Mouse (Mus musculus) midbrain, embryonic 11.5 days (tissue): ENCODE results near the gene Hbb-bh2. TPM values are rescaled to one million over a fixed set of nuclear protein-coding genes. Genes with fewer than 3 reads are reported as not detected.

ENCODE experiments used
- ATAC-seq: fragments of 200-750 bp; cut with Nextera tagmentation; 2 replicates; pipeline ENCODE4 v1.8.0; 2017; ENCODE audit warnings: moderate TSS enrichment, moderate library complexity; ENCODE audit not compliant: low FRiP score
- DNase-seq: peaks from one replicate; pipeline ENCODE4 v3.0.0; 2015; ENCODE audit warnings: low spot score; ENCODE audit errors: missing footprints
- H3K27ac ChIP-seq: fragments of 300-500 bp; sonication (generic); 2 replicates; pipeline ENCODE4 v1.5.1; 2014; ENCODE audit warnings: low read depth, low read length
- H3K27me3 ChIP-seq: fragments of 300-500 bp; sonication (generic); 2 replicates; pipeline ENCODE4 v1.6.1; 2014; ENCODE audit warnings: mild to moderate bottlenecking, low read length, moderate library complexity, mixed read lengths; ENCODE audit not compliant: control insufficient read depth, insufficient read depth
- H3K36me3 ChIP-seq: fragments of 300-500 bp; sonication (generic); 2 replicates; pipeline ENCODE4 v1.6.1; 2014; ENCODE audit warnings: mild to moderate bottlenecking, low read length, moderate library complexity, mixed read lengths; ENCODE audit not compliant: control insufficient read depth, insufficient read depth
- H3K4me1 ChIP-seq: fragments of 300-500 bp; sonication (generic); 2 replicates; pipeline ENCODE4 v1.6.1; 2014; ENCODE audit warnings: low read length; ENCODE audit not compliant: control insufficient read depth, insufficient read depth
- H3K4me2 ChIP-seq: fragments of 300-500 bp; sonication (generic); 2 replicates; pipeline ENCODE4 v1.6.1; 2014; ENCODE audit warnings: mild to moderate bottlenecking, moderate library complexity
- H3K4me3 ChIP-seq: fragments of 300-500 bp; sonication (generic); 2 replicates; pipeline ENCODE4 v1.5.1; 2014; ENCODE audit warnings: low read depth, low read length
- H3K9ac ChIP-seq: fragments of 300-500 bp; sonication (generic); 2 replicates; pipeline ENCODE4 v1.6.1; 2014; ENCODE audit warnings: low read length
- H3K9me3 ChIP-seq: fragments of 300-500 bp; sonication (generic); 2 replicates; pipeline ENCODE4 v1.6.1; 2016; ENCODE audit warnings: low read length; ENCODE audit not compliant: control insufficient read depth
- WGBS: fragments of 180-500 bp; shearing (Covaris S2); extraction: QIAGEN DNeasy Blood & Tissue Kit; methylation state at CpG from one replicate; pipeline ENCODE4 v1.1.7; 2014; 5-methylcytosine and 5-hydroxymethylcytosine counted together
- polyA plus RNA-seq: library from polyadenylated mRNA; unstranded; fragments of >200 nt; fragmentation: Nextera tagmentation; extraction: Ambion mirVana; gene quantifications from 2 replicates; pipeline ENCODE4 v1.2.1, GENCODE M21; 2014

The Hbb-bh2 gene
- polyA plus RNA-seq, result not detected in 2 replicates

- Histone ChIP-seq H3K27ac (no peak within 1 kb of the TSS), H3K9ac (no peak within 1 kb of the TSS), H3K27me3 (no peaks in the 10 kb centered on the region), H3K4me1 (no peaks in the 10 kb centered on the region), H3K36me3 (no peaks in the 10 kb centered on the region), H3K9me3 (no peaks in the 10 kb centered on the region), H3K4me3 (no peak within 1 kb of the TSS), H3K4me2 (no peak within 1 kb of the TSS)
- ATAC-seq (no peak), DNase-seq (no peak)
- WGBS, result 77% methylated on average over 3 of the region's 3 CpGs
Measured at GRCm38 (mm10) chr7:103840268-103840667, at the start of gene Hbb-bh2. TSS of gene Hbb-bh2 (minus strand) at chr7:103840520.

GRCm38 (mm10) chr7:103886152-103886551 is 45.8 kb upstream of the Hbb-bh2 start, which contains the start of gene Olfr66:
TSS of gene Olfr66 (minus strand) at chr7:103886252.
- Histone ChIP-seq H3K36me3 (no peaks in the 10 kb centered on the region), H3K9me3 (no peaks in the 10 kb centered on the region), H3K4me2 (no peak within 1 kb of the TSS), H3K4me1 (no peaks in the 10 kb centered on the region), H3K9ac (no peak within 1 kb of the TSS), H3K27ac (no peak within 1 kb of the TSS), H3K27me3 (no peaks in the 10 kb centered on the region), H3K4me3 (no peak within 1 kb of the TSS)
- no peak for DNase-seq
- no peak for ATAC-seq

- DNase-seq (no peak), ATAC-seq (no peak)
- Histone ChIP-seq H3K9me3 (no peaks in the 10 kb centered on the region), H3K4me3 (no peak overlapping the region), H3K36me3 (no peaks in the 10 kb centered on the region), H3K9ac (no peak overlapping the region), H3K27ac (no peak overlapping the region), H3K4me1 (no peaks in the 10 kb centered on the region), H3K27me3 (no peaks in the 10 kb centered on the region), H3K4me2 (no peak overlapping the region)
- 83% methylated on average over 2 of the region's 2 CpGs for WGBS
Measured at GRCm38 (mm10) chr7:103877093-103877492, 36.8 kb upstream of the Hbb-bh2 start.

GRCm38 (mm10) chr7:103874451-103874850 is 34.1 kb upstream of the Hbb-bh2 start:
- Histone ChIP-seq H3K27me3 (no peaks in the 10 kb centered on the region), H3K27ac (no peak overlapping the region), H3K4me3 (no peak overlapping the region), H3K9me3 (no peaks in the 10 kb centered on the region), H3K4me1 (no peaks in the 10 kb centered on the region), H3K9ac (no peak overlapping the region), H3K36me3 (no peaks in the 10 kb centered on the region), H3K4me2 (no peak overlapping the region)
- ATAC-seq (no peak), DNase-seq (no peak)
- 59% methylated on average over 5 of the region's 5 CpGs for WGBS

- ATAC-seq (no peak), DNase-seq (no peak)
- Histone ChIP-seq H3K4me3 (no peak overlapping the region), H3K4me1 (no peaks in the 10 kb centered on the region), H3K36me3 (no peaks in the 10 kb centered on the region), H3K27me3 (no peaks in the 10 kb centered on the region), H3K9me3 (no peaks in the 10 kb centered on the region), H3K9ac (no peak overlapping the region), H3K27ac (no peak overlapping the region), H3K4me2 (no peak overlapping the region)
- WGBS, result 8% methylated on average over 1 of the region's 1 CpGs
Measured at GRCm38 (mm10) chr7:103873064-103873463, 32.7 kb upstream of the Hbb-bh2 start.

- no peak overlapping the region for H3K4me2 ChIP-seq
- no peak for ATAC-seq
- H3K27ac ChIP-seq, result no peak overlapping the region
- H3K4me1 ChIP-seq, result no peaks in the 10 kb centered on the region
- no peaks in the 10 kb centered on the region for H3K36me3 ChIP-seq
- no peaks in the 10 kb centered on the region for H3K9me3 ChIP-seq
- no peak for DNase-seq
- no peak overlapping the region for H3K4me3 ChIP-seq
- H3K27me3 ChIP-seq, result no peaks in the 10 kb centered on the region
- no peak overlapping the region for H3K9ac ChIP-seq
Measured at GRCm38 (mm10) chr7:103870667-103871066, 30.3 kb upstream of the Hbb-bh2 start.

GRCm38 (mm10) chr7:103865716-103866115 is 25.4 kb upstream of the Hbb-bh2 start:
- Histone ChIP-seq H3K4me3 (no peak overlapping the region), H3K4me2 (no peak overlapping the region), H3K9me3 (no peaks in the 10 kb centered on the region), H3K27me3 (no peaks in the 10 kb centered on the region), H3K27ac (no peak overlapping the region), H3K36me3 (no peaks in the 10 kb centered on the region), H3K4me1 (no peaks in the 10 kb centered on the region), H3K9ac (no peak overlapping the region)
- no peak for DNase-seq
- no peak for ATAC-seq

- WGBS, result 76% methylated on average over 3 of the region's 3 CpGs
- Histone ChIP-seq H3K4me2 (no peak overlapping the region), H3K27ac (no peak overlapping the region), H3K9ac (no peak overlapping the region), H3K4me1 (no peaks in the 10 kb centered on the region), H3K4me3 (no peak overlapping the region), H3K9me3 (no peaks in the 10 kb centered on the region), H3K36me3 (no peaks in the 10 kb centered on the region), H3K27me3 (no peaks in the 10 kb centered on the region)
- DNase-seq (no peak), ATAC-seq (no peak)
Measured at GRCm38 (mm10) chr7:103861531-103861930, 21.2 kb upstream of the Hbb-bh2 start.

- H3K9me3 ChIP-seq, result no peaks in the 10 kb centered on the region
- H3K4me2 ChIP-seq, result no peak overlapping the region
- H3K27ac ChIP-seq, result no peak overlapping the region
- no peaks in the 10 kb centered on the region for H3K27me3 ChIP-seq
- H3K9ac ChIP-seq, result no peak overlapping the region
- DNase-seq (no peak), ATAC-seq (0 out of 2 replicates have a peak, but pooled peaks have one; percentile 46)
- WGBS, result 36% methylated on average over 1 of the region's 1 CpGs
- H3K4me1 ChIP-seq, result no peaks in the 10 kb centered on the region
- H3K36me3 ChIP-seq, result no peaks in the 10 kb centered on the region
- no peak overlapping the region for H3K4me3 ChIP-seq
Measured at GRCm38 (mm10) chr7:103860855-103861254, 20.5 kb upstream of the Hbb-bh2 start.

- Histone ChIP-seq H3K9me3 (no peaks in the 10 kb centered on the region), H3K9ac (no peak overlapping the region), H3K36me3 (no peaks in the 10 kb centered on the region), H3K4me1 (no peaks in the 10 kb centered on the region), H3K4me3 (no peak overlapping the region), H3K27ac (no peak overlapping the region), H3K4me2 (no peak overlapping the region), H3K27me3 (no peaks in the 10 kb centered on the region)
- DNase-seq (no peak), ATAC-seq (no peak)
- WGBS, result 77% methylated on average over 2 of the region's 2 CpGs
Measured at GRCm38 (mm10) chr7:103859076-103859475, 18.8 kb upstream of the Hbb-bh2 start.
